Mouse (Mus musculus) heart, adult 2 months (tissue): ENCODE data around the gene Aen. TPM values are rescaled to one million over a fixed set of nuclear protein-coding genes. Genes with fewer than 3 reads are reported as not detected.

Experiments
- DNase-seq, 2 experiments: peaks; one replicate each; pipeline ENCODE4 v3.0.0; 2021
- H3K27ac ChIP-seq: fragments of 200-600 bp; 2 replicates; pipeline ENCODE4 v1.8.1; 2022
- H3K27me3 ChIP-seq: fragments of 200-500 bp; 2 replicates; pipeline ENCODE4 v1.6.1; 2012; ENCODE audit warnings: mild to moderate bottlenecking, low read length, inconsistent platforms, mixed read lengths; ENCODE audit not compliant: control insufficient read depth, insufficient read depth
- H3K36me3 ChIP-seq: fragments of 200-500 bp; 2 replicates; pipeline ENCODE4 v1.6.1; 2012; ENCODE audit warnings: low read length, inconsistent platforms; ENCODE audit not compliant: control insufficient read depth, insufficient read depth
- H3K4me1 ChIP-seq: fragments of 200-500 bp; 2 replicates; pipeline ENCODE4 v1.6.1; 2011; ENCODE audit warnings: low read length; ENCODE audit not compliant: control insufficient read depth, insufficient read depth
- H3K4me3 ChIP-seq: fragments of 200-600 bp; 2 replicates; pipeline ENCODE4 v1.8.1; 2022
- H3K79me2 ChIP-seq: fragments of 200-500 bp; replicated peaks from 2 replicates; pipeline ENCODE4 v1.6.1; 2012; ENCODE audit warnings: mild to moderate bottlenecking, inconsistent platforms, low read length, moderate library complexity, mixed read lengths; ENCODE audit not compliant: control insufficient read depth, insufficient read depth
- H3K9ac ChIP-seq: fragments of 200-500 bp; 2 replicates; pipeline ENCODE4 v1.6.1; 2012; ENCODE audit warnings: low read depth, mild to moderate bottlenecking, control low read depth, inconsistent platforms, low read length, mixed read lengths
- CTCF ChIP-seq: fragments of 200-600 bp; IDR thresholded peaks from 2 replicates; pipeline ENCODE4 v1.8.1; 2022; ENCODE audit warnings: antibody characterized with exemption, mild to moderate bottlenecking, moderate library complexity
- EP300 ChIP-seq: fragments of 200-500 bp; IDR thresholded peaks from 2 replicates; pipeline ENCODE4 v1.6.1; 2011; ENCODE audit warnings: low read depth, low read length, control low read depth; ENCODE audit not compliant: insufficient read depth
- POLR2A ChIP-seq: fragments of 200-500 bp; IDR thresholded peaks from 2 replicates; pipeline ENCODE4 v1.6.1; 2011; ENCODE audit warnings: mild to moderate bottlenecking, low read depth, low read length, control low read depth; ENCODE audit not compliant: insufficient read depth
- WGBS: fragments of 180-500 bp; shearing (Covaris S2); methylation state at CpG from one replicate; pipeline ENCODE4 v1.1.7; 2018; 5-methylcytosine and 5-hydroxymethylcytosine counted together
- intact Hi-C: fragments of 180-260 bp; cut with DNase I; formaldehyde crosslinking; loops from one replicate; pipeline ENCODE4 v1.15.1; 2025
- long read RNA-seq: library from polyadenylated mRNA; stranded (forward); transcript quantifications from one replicate; pipeline ENCODE4 v2.0.0, GENCODE M21; 2021
- polyA plus RNA-seq: library from polyadenylated mRNA; depleted of rRNA; stranded (reverse); fragments of >200 nt; gene quantifications from 2 replicates; pipeline ENCODE4 v1.2.3, GENCODE M21; 2012; rRNA removed
- total RNA-seq, 2 experiments: library from RNA; stranded (reverse); gene quantifications; 2 replicates each; pipeline ENCODE4 v1.2.3; 2021

The Aen gene
- total RNA-seq, result 10 to 100 TPM; 33.9 to 39.0 TPM
- polyA plus RNA-seq, result 23.5 and 31.2 TPM in 2 replicates
- long read RNA-seq, full-length matches to known transcripts, result 44 of 62 reads
- long read RNA-seq, partial matches to known transcripts, result 15 of 62 reads
- long read RNA-seq, other reads (novel, unspliced or antisense), result 3 of 62 reads

GRCm38 (mm10) chr7:78895653-78896333, at the start of gene Aen:
Gene Aen (plus strand): TSS chr7:78895854.
- no peak for TF ChIP-seq EP300
- peak; percentile 79 for TF ChIP-seq POLR2A
- no peak for TF ChIP-seq CTCF
- 2% methylated on average over 53 of the region's 53 CpGs for WGBS
- peak within 1 kb of the TSS; percentile 58 for H3K9ac ChIP-seq
- H3K4me3 ChIP-seq, result peak within 1 kb of the TSS; percentile 83
- no peaks in the 10 kb centered on the region for H3K27me3 ChIP-seq
- H3K36me3 ChIP-seq, result no peaks in the 10 kb centered on the region
- peaks cover 2% of the 10 kb centered on the region; the same call in 1 of the 2 replicates for H3K4me1 ChIP-seq
- H3K27ac ChIP-seq, result peak within 1 kb of the TSS; percentile 86
- DNase-seq, result peak; percentile 98 to 99
- no peaks in the 10 kb centered on the region for H3K79me2 ChIP-seq
- intact Hi-C loops, result loop anchor here (2.0 kb wide), 1 partner anchor 49 kb away; the partner anchor contains the start of gene Det1

- WGBS, result 40% methylated on average over 12 of the region's 12 CpGs
- H3K36me3 ChIP-seq, result peaks cover 11% of the 10 kb centered on the region
- DNase-seq, result no peak
- H3K27ac ChIP-seq, result peak overlapping the region; percentile 94
- peaks cover 2% of the 10 kb centered on the region; the same call in 1 of the 2 replicates for H3K79me2 ChIP-seq
- peak overlapping the region; percentile 86 for H3K4me3 ChIP-seq
- no peaks in the 10 kb centered on the region for H3K27me3 ChIP-seq
- no peaks in the 10 kb centered on the region for H3K4me1 ChIP-seq
- intact Hi-C loops, result loop anchor here (2.0 kb wide), 1 partner anchor 49 kb away; the partner anchor contains the start of gene Aen
- peak overlapping the region; percentile 98 for H3K9ac ChIP-seq
- no peak for TF ChIP-seq CTCF
- no peak for TF ChIP-seq EP300
- no peak for TF ChIP-seq POLR2A
Observed at GRCm38 (mm10) chr7:78846066-78846716, 49.5 kb upstream of the Aen start.

GRCm38 (mm10) chr7:78846737-78847434, 48.8 kb upstream of the Aen start, which contains the start of gene Det1:
Gene Det1 (minus strand): TSS chr7:78847263.
- intact Hi-C loops, result loop anchor here (1.0 to 2.0 kb wide), 2 partner anchors 48 to 56 kb away; partner anchors contain the start of gene Aen
- peak; percentile 93 for DNase-seq
- peak within 1 kb of the TSS; percentile 98 for H3K9ac ChIP-seq
- H3K4me1 ChIP-seq, result no peaks in the 10 kb centered on the region
- TF ChIP-seq EP300, result peak; percentile 43; the same call in 1 of the 2 replicates
- TF ChIP-seq POLR2A, result no peak
- TF ChIP-seq CTCF, result peak; percentile 90
- WGBS, result under 1% methylated on average over 54 of the region's 54 CpGs
- H3K79me2 ChIP-seq, result peaks cover 2% of the 10 kb centered on the region; the same call in 1 of the 2 replicates
- H3K36me3 ChIP-seq, result peaks cover 7% of the 10 kb centered on the region
- H3K27ac ChIP-seq, result peak within 1 kb of the TSS; percentile 94
- peak within 1 kb of the TSS; percentile 86 for H3K4me3 ChIP-seq
- no peaks in the 10 kb centered on the region for H3K27me3 ChIP-seq

GRCm38 (mm10) chr7:78854051-78854450, 41.6 kb upstream of the Aen start:
- no peaks in the 10 kb centered on the region for H3K4me1 ChIP-seq
- H3K27ac ChIP-seq, result no peak overlapping the region
- H3K36me3 ChIP-seq, result no peaks in the 10 kb centered on the region
- DNase-seq, result no peak
- no peak for TF ChIP-seq EP300
- no peak for TF ChIP-seq CTCF
- no peak for TF ChIP-seq POLR2A
- no peaks in the 10 kb centered on the region for H3K27me3 ChIP-seq
- H3K9ac ChIP-seq, result no peak overlapping the region
- H3K79me2 ChIP-seq, result no peaks in the 10 kb centered on the region
- intact Hi-C loops, result no loop called here
- WGBS, result 52% methylated on average over 4 of the region's 4 CpGs
- H3K4me3 ChIP-seq, result no peak overlapping the region

GRCm38 (mm10) chr7:78855044-78855655, 40.5 kb upstream of the Aen start:
- DNase-seq, result no peak
- Histone ChIP-seq H3K27ac (no peak overlapping the region), H3K4me3 (no peak overlapping the region), H3K9ac (no peak overlapping the region), H3K36me3 (no peaks in the 10 kb centered on the region), H3K27me3 (no peaks in the 10 kb centered on the region), H3K4me1 (no peaks in the 10 kb centered on the region), H3K79me2 (no peaks in the 10 kb centered on the region)
- WGBS, result 61% methylated on average over 5 of the region's 5 CpGs
- no peak for TF ChIP-seq EP300
- no peak for TF ChIP-seq CTCF
- TF ChIP-seq POLR2A, result no peak
- intact Hi-C loops, result no loop called here
